Mouse (Mus musculus) lung, postnatal 4 days (tissue): ENCODE measurements around the gene Rhbdd2.

Experiments used
- DNase-seq, 2 experiments: peaks; one replicate each; pipeline ENCODE4 v3.0.0; 2021

Gene Rhbdd2

DNA sequence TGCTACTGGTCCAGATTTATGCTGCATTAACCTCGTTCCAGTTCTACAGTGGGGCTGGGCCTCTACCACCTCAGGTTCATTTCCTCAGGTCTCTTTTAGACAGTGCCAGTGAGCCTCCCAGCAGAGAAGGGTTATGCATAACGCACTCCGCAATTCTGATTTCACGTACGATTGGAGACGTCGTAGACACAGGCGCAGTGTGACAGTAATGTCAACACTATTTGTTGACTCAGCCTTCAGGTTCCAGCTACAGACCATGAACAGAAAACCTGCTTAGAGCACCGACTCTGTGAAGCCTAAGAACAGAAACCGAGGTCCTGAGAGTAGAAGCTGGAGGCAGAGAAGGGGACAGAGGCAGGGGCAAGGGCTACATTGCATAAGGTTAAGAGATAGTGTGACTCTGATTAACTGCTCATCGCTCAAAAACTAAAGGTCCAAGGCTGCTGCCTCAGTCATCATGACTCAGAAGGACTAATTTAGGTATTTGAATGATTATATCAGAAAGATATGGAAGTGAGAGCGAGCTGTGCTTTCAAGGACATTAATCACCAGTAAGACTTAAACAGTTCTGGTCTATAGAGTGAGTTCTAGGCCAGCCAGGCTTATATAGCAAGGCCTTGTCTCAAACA, 50.6 kb downstream of the Rhbdd2 start:
- DNase-seq, result no peak

DNA sequence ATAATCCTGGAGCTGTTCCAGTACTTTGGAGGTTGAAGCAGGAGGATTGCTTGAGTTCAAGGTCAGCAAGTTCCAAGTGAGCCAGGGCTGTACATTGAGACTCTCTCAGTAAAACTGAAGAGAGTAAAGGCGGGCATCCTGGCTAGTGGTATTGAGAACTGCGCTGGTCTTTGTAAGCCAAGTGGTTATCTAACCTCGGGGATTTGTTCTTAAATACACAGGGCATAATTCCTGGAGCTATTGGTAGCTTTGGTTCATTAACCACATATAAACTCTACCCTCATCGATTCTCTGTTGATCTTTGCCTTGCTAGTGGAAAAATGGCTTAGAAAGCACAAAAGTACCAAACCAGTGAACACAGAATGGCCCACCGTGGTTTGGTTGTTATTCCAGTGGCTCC, 58.0 kb downstream of the Rhbdd2 start:
- no peak for DNase-seq

DNA sequence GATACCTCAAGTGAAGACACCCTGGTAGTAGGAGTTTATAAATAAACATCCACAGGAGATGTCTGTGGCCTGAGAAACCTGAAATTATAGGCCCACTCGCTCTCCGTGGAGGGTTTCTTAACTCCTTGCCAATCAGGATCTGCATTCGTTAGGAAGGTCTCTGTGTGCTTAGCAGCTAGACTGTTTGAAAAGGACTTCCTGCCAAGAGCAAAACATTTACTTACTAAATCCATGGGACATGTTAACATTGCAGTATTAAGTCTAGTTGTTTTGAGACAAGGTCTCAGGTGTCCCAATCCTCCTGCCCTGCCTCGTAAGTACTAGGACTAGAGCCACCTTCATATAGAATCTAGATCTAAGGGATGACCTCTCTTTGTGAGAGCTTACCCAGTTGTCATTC, 58.8 kb downstream of the Rhbdd2 start:
- no peak for DNase-seq

DNA sequence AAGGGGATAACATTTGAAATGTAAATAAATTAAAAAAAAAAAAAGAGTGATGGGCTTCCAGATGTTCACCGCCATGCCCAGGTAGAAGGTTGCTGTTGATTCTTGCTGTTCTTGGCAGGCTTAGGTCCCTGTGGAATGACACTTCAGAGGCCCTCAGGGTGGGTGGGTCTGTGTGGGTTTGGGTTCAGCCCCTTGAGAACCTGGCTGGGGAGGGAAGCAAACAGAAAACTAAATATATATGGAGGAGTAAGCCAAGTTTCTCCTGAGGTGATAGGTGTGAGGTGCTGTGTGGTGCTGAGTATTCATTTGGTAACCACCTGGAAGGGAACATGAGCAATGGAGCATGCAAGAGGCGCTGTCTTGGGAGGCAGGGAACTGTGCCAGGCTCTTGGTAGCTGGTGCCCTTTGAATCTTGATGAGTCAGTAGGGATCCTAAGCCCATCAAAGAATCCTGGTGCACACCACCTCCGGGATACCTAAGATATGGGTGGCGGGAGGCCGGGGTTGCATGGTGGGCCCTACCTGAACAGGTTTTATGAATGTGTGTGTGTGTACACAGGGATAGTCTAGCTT, 60.9 kb downstream of the Rhbdd2 start:
- peak; percentile 63 to 77 for DNase-seq

DNA sequence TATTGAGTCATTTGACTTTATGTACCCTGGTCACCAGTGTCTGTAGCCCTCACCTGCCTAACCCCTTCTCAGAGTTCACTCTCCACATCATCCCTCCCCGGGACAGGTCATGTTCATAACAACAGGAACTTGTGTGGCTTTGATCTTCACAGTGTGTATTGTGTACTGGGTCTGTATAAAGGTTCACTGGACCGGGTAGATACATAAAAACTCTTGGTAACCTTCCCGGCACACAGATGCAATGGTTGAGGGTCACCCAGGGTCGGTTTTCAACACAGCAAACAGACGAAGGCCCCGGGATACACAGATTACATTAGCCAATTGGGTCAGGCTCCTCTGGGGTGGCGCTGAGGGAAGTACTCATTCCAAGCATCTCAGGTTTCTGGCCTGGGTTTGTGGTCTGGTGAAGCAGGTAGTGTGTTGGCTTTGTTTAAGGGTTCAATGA, 62.9 kb downstream of the Rhbdd2 start:
- peak in 1 of 2 experiments; percentile 37 for DNase-seq
